Mouse (Mus musculus) ES-E14 (cell line): ENCODE measurements around the gene Asic4. TPM values are rescaled to one million over a fixed set of nuclear protein-coding genes. Genes with fewer than 3 reads are reported as not detected.

Experiments
- DNase-seq: peaks from one replicate; pipeline ENCODE4 v3.0.0-alpha.2; 2013; ENCODE audit warnings: low read depth, low spot score
- H3K27ac ChIP-seq: 2 replicates; pipeline ENCODE4 v1.5.1; 2012; ENCODE audit warnings: low read depth, mild to moderate bottlenecking, low read length, moderate library complexity, mixed read lengths; ENCODE audit not compliant: poor library complexity, insufficient read depth, severe bottlenecking
- H3K36me3 ChIP-seq: 2 replicates; pipeline ENCODE4 v1.6.1; 2012; ENCODE audit warnings: mild to moderate bottlenecking, low read length, moderate library complexity, mixed read lengths; ENCODE audit not compliant: control insufficient read depth, poor library complexity, insufficient read depth, severe bottlenecking
- H3K4me1 ChIP-seq, 2 experiments: fragments of 150-350 bp in 1 of 2; sonication (generic) in 1 of 2; 2 replicates each; pipeline ENCODE4 v1.6.1; 2012; ENCODE audit warnings: low read length in 2 of 2, mild to moderate bottlenecking in 1 of 2, mixed read lengths in 1 of 2; ENCODE audit not compliant: control insufficient read depth in 2 of 2, insufficient read depth in 2 of 2, poor library complexity in 1 of 2
- H3K4me3 ChIP-seq, 2 experiments: fragments of 150-350 bp in 1 of 2; sonication (generic) in 1 of 2; 2 replicates each; pipeline ENCODE4 v1.5.1; 2012; ENCODE audit warnings: low read length in 2 of 2, low read depth in 1 of 2, mild to moderate bottlenecking in 1 of 2, mixed read lengths in 1 of 2; ENCODE audit not compliant: insufficient read depth in 1 of 2, poor library complexity in 1 of 2, severe bottlenecking in 1 of 2
- H3K9ac ChIP-seq: 2 replicates; pipeline ENCODE4 v1.6.1; 2012; ENCODE audit warnings: low read depth, mild to moderate bottlenecking, low read length, mixed read lengths; ENCODE audit not compliant: poor library complexity, insufficient read depth, severe bottlenecking
- H3K9me3 ChIP-seq: fragments of 150-350 bp; sonication (generic); 2 replicates; pipeline ENCODE4 v1.6.1; 2012; ENCODE audit warnings: low read depth, mild to moderate bottlenecking, low read length; ENCODE audit not compliant: control insufficient read depth, insufficient read depth
- CHD2 ChIP-seq: IDR thresholded peaks from 2 replicates; pipeline ENCODE4 v1.6.1; 2014; ENCODE audit warnings: mild to moderate bottlenecking, low read depth, low read length, inconsistent platforms
- HCFC1 ChIP-seq: IDR thresholded peaks from 2 replicates; pipeline ENCODE4 v1.6.1; 2012; ENCODE audit warnings: low read length, inconsistent platforms, borderline replicate concordance; ENCODE audit not compliant: insufficient read depth
- MAFK ChIP-seq: IDR thresholded peaks from 2 replicates; pipeline ENCODE4 v1.6.1; 2014; ENCODE audit warnings: mild to moderate bottlenecking, low read depth, low read length, inconsistent platforms; ENCODE audit not compliant: insufficient read depth
- ZC3H11A ChIP-seq: IDR thresholded peaks from 2 replicates; pipeline ENCODE4 v1.6.1; 2012; ENCODE audit warnings: low read depth, mild to moderate bottlenecking, inconsistent platforms, low read length, borderline replicate concordance
- ZNF384 ChIP-seq: IDR thresholded peaks from 2 replicates; pipeline ENCODE4 v1.6.1; 2012; ENCODE audit warnings: low read depth, low read length, inconsistent platforms
- in situ Hi-C, 2 experiments: fragments of 600-800 bp; cut with MboI; formaldehyde crosslinking; loops; one replicate each; pipeline ENCODE4 v1.15.1; 2025; ENCODE audit warnings: low sequenced_read_pairs in 2 of 2, inconsistent platforms in 1 of 2; ENCODE audit not compliant: unreplicated experiment in 2 of 2
- total RNA-seq: library from RNA; depleted of rRNA; stranded (reverse); fragments of 300-350 nt; gene quantifications from 2 replicates; pipeline ENCODE4 v1.2.3, GENCODE M21; 2012

The Asic4 gene
- total RNA-seq, 1 experiment: not detected

DNA sequence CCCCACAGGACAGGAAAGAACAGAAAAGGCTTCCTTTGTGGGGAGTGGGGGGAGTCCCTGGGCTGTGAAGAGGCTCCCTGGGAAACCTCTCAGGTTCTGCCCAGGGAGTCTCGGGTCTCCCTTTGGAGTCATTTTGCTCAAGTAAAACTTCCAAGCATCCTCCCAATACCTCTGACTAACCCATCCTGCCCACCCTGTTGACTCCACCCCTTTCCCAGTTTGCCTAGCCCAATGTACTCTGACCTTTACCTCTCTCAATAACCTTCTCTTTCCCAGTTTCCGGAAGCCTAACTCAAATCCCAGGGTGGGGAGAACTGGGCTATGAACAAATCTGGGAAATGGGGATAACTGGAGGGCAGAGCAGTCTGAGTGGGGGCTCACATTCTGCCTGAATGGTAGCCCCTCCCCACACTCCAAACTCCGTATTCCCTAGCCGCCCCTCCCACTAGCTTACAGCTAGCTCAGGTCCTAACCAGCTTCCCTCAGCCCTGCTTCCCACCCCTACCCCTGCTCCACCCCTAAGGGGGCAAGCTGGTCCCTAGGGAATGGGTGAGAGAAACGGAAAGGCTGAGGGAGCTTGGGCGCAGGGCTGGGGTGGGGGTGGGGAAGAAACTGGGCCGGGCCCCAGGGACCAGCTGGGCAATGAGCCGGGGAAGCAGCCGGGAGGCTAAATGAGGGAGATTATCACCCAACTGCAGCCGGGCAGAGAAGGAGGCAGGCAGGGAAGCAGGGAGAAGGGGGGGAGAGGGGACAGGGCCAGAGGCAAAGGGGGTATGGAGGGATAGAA lies 2.8 kb upstream of the Asic4 start:
- H3K9me3 ChIP-seq: no peaks in the 10 kb centered on the region
- H3K4me1 ChIP-seq: peaks cover 12 to 41% of the 10 kb centered on the region in 2 experiments
- TF ChIP-seq MAFK (no peak), ZC3H11A (no peak), CHD2 (no peak), HCFC1 (no peak), ZNF384 (no peak)

DNA sequence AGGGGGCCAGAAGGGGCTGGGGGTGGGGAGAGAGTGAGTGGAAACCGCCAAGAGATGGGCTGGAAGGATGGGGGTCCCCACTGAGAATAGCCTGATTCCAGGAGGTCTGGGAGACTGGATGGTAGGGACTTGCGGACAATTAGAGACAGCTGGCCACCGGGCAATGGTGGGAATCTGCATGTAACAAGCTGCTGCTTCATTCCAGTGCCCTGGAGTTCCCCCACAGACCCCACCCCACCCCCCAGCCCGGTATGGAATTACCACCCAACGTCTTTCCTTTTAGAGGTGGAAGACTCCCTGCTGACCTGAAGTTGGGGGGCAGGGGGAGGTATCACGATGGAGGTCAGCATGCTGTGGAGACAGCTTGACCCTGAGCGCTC lies 2.2 kb upstream of the Asic4 start:
- TF ChIP-seq ZNF384 (no peak), MAFK (no peak)
- Histone ChIP-seq H3K27ac (no peak overlapping the region), H3K4me3 (no peak overlapping the region), H3K9ac (no peak overlapping the region), H3K9me3 (no peaks in the 10 kb centered on the region), H3K4me1 (peaks cover 8 to 35% of the 10 kb centered on the region in 2 experiments; a peak in 3 of 4 replicates), H3K36me3 (no peaks in the 10 kb centered on the region)
- in situ Hi-C loops: no loop called here
- no peak for DNase-seq

More for the DNA sequence above, 2.8 kb upstream of the Asic4 start:
- H3K4me3 ChIP-seq: peak overlapping the region in 1 of 2 experiments; percentile 26; a peak in 1 of 4 replicates
- peak; percentile 66 for DNase-seq
- in situ Hi-C loops: no loop called here
- no peaks in the 10 kb centered on the region for H3K36me3 ChIP-seq
- H3K9ac ChIP-seq: no peak overlapping the region
- H3K27ac ChIP-seq: no peak overlapping the region

DNA sequence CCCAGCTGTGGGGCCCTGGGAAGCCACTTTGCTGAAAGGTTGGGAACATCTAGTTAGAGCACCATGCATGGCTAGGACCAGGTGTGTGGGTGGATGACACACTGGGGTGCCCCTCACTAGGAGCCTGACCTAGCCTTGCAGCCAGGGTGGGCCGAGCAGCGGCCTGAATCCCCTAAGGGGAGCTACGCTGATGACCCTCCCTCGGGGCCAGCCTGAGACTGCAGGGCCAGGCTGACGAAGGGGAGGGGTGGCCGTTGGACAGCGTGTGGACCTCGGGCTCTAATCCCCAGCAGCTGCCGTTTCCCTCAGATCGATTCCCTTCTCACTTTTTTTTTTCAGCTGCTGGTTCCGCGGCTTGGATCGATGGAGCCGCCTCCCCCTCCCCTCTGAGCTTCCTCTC lies 1.3 kb upstream of the Asic4 start:
- H3K9ac ChIP-seq: no peak overlapping the region
- TF ChIP-seq ZNF384 (no peak), MAFK (no peak), CHD2 (no peak), ZC3H11A (no peak), HCFC1 (no peak)
- no peak for DNase-seq
- H3K4me1 ChIP-seq: peaks cover 8 to 30% of the 10 kb centered on the region in 2 experiments; a peak in 3 of 4 replicates
- no peak overlapping the region for H3K4me3 ChIP-seq
- no peak overlapping the region for H3K27ac ChIP-seq
- in situ Hi-C loops: no loop called here
- H3K36me3 ChIP-seq: no peaks in the 10 kb centered on the region
- H3K9me3 ChIP-seq: no peaks in the 10 kb centered on the region

- Histone ChIP-seq H3K9me3 (no peaks in the 10 kb centered on the region), H3K36me3 (no peaks in the 10 kb centered on the region), H3K27ac (no peak overlapping the region), H3K4me3 (no peak overlapping the region; a peak in 1 of 4 replicates), H3K9ac (no peak overlapping the region), H3K4me1 (peaks cover 7 to 26% of the 10 kb centered on the region in 2 experiments; a peak in 3 of 4 replicates)
- TF ChIP-seq HCFC1 (no peak), ZC3H11A (no peak), ZNF384 (no peak), CHD2 (no peak), MAFK (no peak)
- in situ Hi-C loops: no loop called here
- no peak for DNase-seq
Observed at GRCm38 (mm10) chr1:75449377-75450135, 680 bp upstream of the Asic4 start.
